Mouse (Mus musculus) megakaryocyte, embryonic 14.5 days (primary cell): ENCODE data around the gene Adamts16.

Experiments
- FLI1 ChIP-seq: IDR thresholded peaks from 2 replicates; pipeline ENCODE4 v1.6.1; 2012; ENCODE audit warnings: low read length, inconsistent platforms, mixed read lengths
- GATA1 ChIP-seq: IDR thresholded peaks from 3 replicates; pipeline ENCODE4 v1.6.1; 2012; ENCODE audit warnings: mixed read lengths, low read length, inconsistent platforms, borderline replicate concordance

DNA sequence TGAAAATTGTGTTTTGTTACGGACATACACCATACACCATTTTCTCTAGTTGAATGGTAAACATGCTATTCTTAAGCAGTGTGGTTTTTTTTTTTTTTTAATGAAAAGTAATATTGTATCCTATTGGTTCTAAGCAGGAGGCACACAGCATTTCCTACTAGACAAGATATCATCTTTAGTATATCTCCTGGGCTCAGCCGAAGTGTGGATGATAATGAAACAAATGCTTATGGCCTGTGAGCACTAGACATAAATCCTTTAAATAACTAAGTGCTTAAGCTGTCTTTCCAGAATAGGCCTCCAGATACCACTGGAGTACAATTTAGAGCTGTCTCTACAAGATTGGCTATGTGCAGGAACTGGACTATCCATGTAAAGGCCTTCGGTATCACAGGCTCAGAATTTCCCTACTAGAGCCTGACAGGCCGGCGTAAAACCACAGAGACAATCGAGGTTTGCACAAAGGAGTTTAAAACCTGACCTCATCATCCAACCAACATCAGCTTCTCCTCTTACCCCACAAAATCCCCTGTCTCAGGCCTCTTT lies 8.9 kb downstream of the Adamts16 start:
- TF ChIP-seq GATA1, result no peak
- TF ChIP-seq FLI1, result no peak
